Mouse (Mus musculus): Measurements from ENCODE around the gene Gm7945. TPM values are rescaled to one million over a fixed set of nuclear protein-coding genes. Genes with fewer than 3 reads are reported as not detected.
"Not testable (repeated sequence)": the region's sequence is repeated elsewhere in the genome, so short reads cannot be mapped to it uniquely, and the experiment has no call there.

Gm7945 gene
- not detected in 2 replicates for total RNA-seq (2014; fragmentation: Nextera tagmentation)
- not detected in 2 replicates for total RNA-seq (2017)

GRCm38 (mm10) chr14:41386279-41386678 is at the start of gene Gm7945:
Gene Gm7945 (minus strand): TSS chr14:41386379.
- not testable (repeated sequence) for ATAC-seq (replicated peaks; ENCODE audit: poor library complexity, severe bottlenecking)

- ATAC-seq (replicated peaks; ENCODE audit: poor library complexity, severe bottlenecking) = not testable (repeated sequence)
Observed at GRCm38 (mm10) chr14:41425393-41426075, 39.4 kb upstream of the Gm7945 start.

GRCm38 (mm10) chr14:41424694-41425093 is 38.5 kb upstream of the Gm7945 start:
- ATAC-seq (replicated peaks; ENCODE audit: poor library complexity, severe bottlenecking) = not testable (repeated sequence)

- ATAC-seq (replicated peaks; ENCODE audit: poor library complexity, severe bottlenecking) = not testable (repeated sequence)
Observed at GRCm38 (mm10) chr14:41408181-41408580, 22.0 kb upstream of the Gm7945 start, which contains the start of gene Gm6482. Gene Gm6482 (minus strand): TSS chr14:41408281.

GRCm38 (mm10) chr14:41348309-41348708 is 37.9 kb downstream of the Gm7945 start, which contains the start of gene Gm5798:
Gene Gm5798 (plus strand): TSS chr14:41348609.
- ATAC-seq (replicated peaks; ENCODE audit: poor library complexity, severe bottlenecking) = not testable (repeated sequence)

Other genes with a start within 250 kb of the Gm7945 start
- not detected in 2 replicates for gene Mbl1, start 234.9 kb downstream of the Gm7945 start, total RNA-seq (2014; fragmentation: Nextera tagmentation)
- gene Mbl1, start 234.9 kb downstream of the Gm7945 start, total RNA-seq (2017) = not detected in 2 replicates
- not detected in 2 replicates for gene Sftpd, start 201.2 kb downstream of the Gm7945 start, total RNA-seq (2014; fragmentation: Nextera tagmentation)
- not detected in 2 replicates for gene Sftpd, start 201.2 kb downstream of the Gm7945 start, total RNA-seq (2017)
- not detected in 2 replicates for gene Gm2832, start 107.6 kb downstream of the Gm7945 start, total RNA-seq (2014; fragmentation: Nextera tagmentation)
- gene Gm2832, start 107.6 kb downstream of the Gm7945 start, total RNA-seq (2017) = not detected in 2 replicates
- gene Gm5798, start 37.8 kb downstream of the Gm7945 start, total RNA-seq (2014; fragmentation: Nextera tagmentation) = not detected in 2 replicates
- gene Gm5798, start 37.8 kb downstream of the Gm7945 start, total RNA-seq (2017) = not detected in 2 replicates
- gene Gm6482, start 21.9 kb upstream of the Gm7945 start, total RNA-seq (2014; fragmentation: Nextera tagmentation) = not detected in 2 replicates
- not detected in 2 replicates for gene Gm6482, start 21.9 kb upstream of the Gm7945 start, total RNA-seq (2017)
- gene Gm7954, start 67.1 kb upstream of the Gm7945 start, total RNA-seq (2014; fragmentation: Nextera tagmentation) = not detected in 2 replicates
- gene Gm7954, start 67.1 kb upstream of the Gm7945 start, total RNA-seq (2017) = not detected in 2 replicates
- not detected in 2 replicates for gene Gm3486, start 103.1 kb upstream of the Gm7945 start, total RNA-seq (2014; fragmentation: Nextera tagmentation)
- gene Gm3486, start 103.1 kb upstream of the Gm7945 start, total RNA-seq (2017) = not detected in 2 replicates
- not detected in 2 replicates for gene Gm7970, start 169.2 kb upstream of the Gm7945 start, total RNA-seq (2014; fragmentation: Nextera tagmentation)
- gene Gm7970, start 169.2 kb upstream of the Gm7945 start, total RNA-seq (2017) = not detected in 2 replicates
- gene 1700049E17Rik2, start 186.8 kb upstream of the Gm7945 start, total RNA-seq (2014; fragmentation: Nextera tagmentation) = not detected in 2 replicates
- gene 1700049E17Rik2, start 186.8 kb upstream of the Gm7945 start, total RNA-seq (2017) = not detected in 2 replicates
- not detected in 2 replicates for gene Gm3072, start 238.2 kb upstream of the Gm7945 start, total RNA-seq (2014; fragmentation: Nextera tagmentation)
- gene Gm3072, start 238.2 kb upstream of the Gm7945 start, total RNA-seq (2017) = not detected in 2 replicates

Data from granulocyte monocyte progenitor cell, adult 5-6 weeks (primary cell).